Mouse (Mus musculus) intestine, postnatal 0 days (tissue): ENCODE measurements around the gene Serac1. TPM values are rescaled to one million over a fixed set of nuclear protein-coding genes. Genes with fewer than 3 reads are reported as not detected.

Experiments used
- ATAC-seq: fragments of 200-750 bp; cut with Nextera tagmentation; 2 replicates; pipeline ENCODE4 v1.8.0; 2017; ENCODE audit warnings: mild to moderate bottlenecking, moderate TSS enrichment, moderate library complexity
- H3K27ac ChIP-seq: fragments of 300-500 bp; sonication (generic); 2 replicates; pipeline ENCODE4 v1.5.1; 2014; ENCODE audit warnings: mild to moderate bottlenecking, low read depth, low read length, moderate library complexity
- H3K27me3 ChIP-seq: fragments of 300-500 bp; sonication (generic); replicated peaks from 2 replicates; pipeline ENCODE4 v1.6.1; 2014; ENCODE audit warnings: low read length, mixed read lengths; ENCODE audit not compliant: control insufficient read depth, insufficient read depth
- H3K36me3 ChIP-seq: fragments of 300-500 bp; sonication (generic); 2 replicates; pipeline ENCODE4 v1.6.1; 2014; ENCODE audit warnings: mild to moderate bottlenecking, moderate library complexity; ENCODE audit not compliant: control insufficient read depth, insufficient read depth
- H3K4me1 ChIP-seq: fragments of 300-500 bp; sonication (generic); replicated peaks from 2 replicates; pipeline ENCODE4 v1.6.1; 2014; ENCODE audit warnings: antibody characterized with exemption, low read length, mixed read lengths; ENCODE audit not compliant: control insufficient read depth, insufficient read depth
- H3K4me2 ChIP-seq: fragments of 300-500 bp; sonication (generic); replicated peaks from 2 replicates; pipeline ENCODE4 v1.6.1; 2014; ENCODE audit warnings: low read depth, mild to moderate bottlenecking, moderate library complexity
- H3K4me3 ChIP-seq: fragments of 300-500 bp; sonication (generic); 2 replicates; pipeline ENCODE4 v1.5.1; 2014; ENCODE audit warnings: low read depth, low read length
- H3K9ac ChIP-seq: fragments of 300-500 bp; sonication (generic); 2 replicates; pipeline ENCODE4 v1.6.1; 2014; ENCODE audit warnings: mild to moderate bottlenecking, low read depth, low read length
- H3K9me3 ChIP-seq: fragments of 300-500 bp; sonication (generic); 2 replicates; pipeline ENCODE4 v1.6.1; 2016; ENCODE audit warnings: mixed run types; ENCODE audit not compliant: control insufficient read depth
- CTCF ChIP-seq: sonication (generic); IDR thresholded peaks from 2 replicates; pipeline ENCODE4 v1.5.1; 2016; ENCODE audit warnings: low read depth, mild to moderate bottlenecking, control low read depth, antibody characterized with exemption, moderate library complexity
- WGBS: fragments of 180-500 bp; shearing (Covaris S2); extraction: QIAGEN DNeasy Blood & Tissue Kit; methylation state at CpG from one replicate; pipeline ENCODE4 v1.1.7; 2014; 5-methylcytosine and 5-hydroxymethylcytosine counted together
- polyA plus RNA-seq: library from polyadenylated mRNA; unstranded; fragments of >200 nt; fragmentation: Nextera tagmentation; extraction: Ambion mirVana; gene quantifications from 2 replicates; pipeline ENCODE4 v1.2.1, GENCODE M21; 2015

The Serac1 gene
- polyA plus RNA-seq, 1 experiment from 2014 or later: 2.5 TPM

GRCm38 (mm10) chr17:6106361-6107014, 26.9 kb upstream of the Serac1 start, which contains the start of gene Tulp4:
TSS of gene Tulp4 (plus strand) at chr17:6106437.
- Histone ChIP-seq H3K4me3 (peak within 1 kb of the TSS; percentile 96), H3K9me3 (no peaks in the 10 kb centered on the region), H3K4me2 (peak within 1 kb of the TSS; percentile 83), H3K4me1 (peaks cover 9% of the 10 kb centered on the region; the same call in 1 of the 2 replicates), H3K36me3 (no peaks in the 10 kb centered on the region), H3K27ac (peak within 1 kb of the TSS; percentile 97), H3K9ac (peak within 1 kb of the TSS; percentile 99), H3K27me3 (no peaks in the 10 kb centered on the region)
- TF ChIP-seq CTCF: peak; percentile 10; the same call in 1 of the 2 replicates
- peak; percentile 94 for ATAC-seq
- 0% methylated on average over 45 of the region's 76 CpGs for WGBS

- Histone ChIP-seq H3K9me3 (no peaks in the 10 kb centered on the region), H3K27ac (no peak overlapping the region), H3K27me3 (no peaks in the 10 kb centered on the region), H3K9ac (no peak overlapping the region), H3K4me1 (peaks cover 5% of the 10 kb centered on the region; the same call in 1 of the 2 replicates), H3K4me2 (no peak overlapping the region), H3K36me3 (no peaks in the 10 kb centered on the region), H3K4me3 (no peak overlapping the region)
- ATAC-seq: no peak
- no peak for TF ChIP-seq CTCF
- 87% methylated on average over 6 of the region's 6 CpGs for WGBS
Measured at GRCm38 (mm10) chr17:6103566-6103965, 24.0 kb upstream of the Serac1 start.

GRCm38 (mm10) chr17:6102287-6102686, 22.7 kb upstream of the Serac1 start:
- Histone ChIP-seq H3K4me3 (no peak overlapping the region), H3K9ac (no peak overlapping the region), H3K27me3 (no peaks in the 10 kb centered on the region), H3K4me1 (no peaks in the 10 kb centered on the region), H3K36me3 (no peaks in the 10 kb centered on the region), H3K9me3 (no peaks in the 10 kb centered on the region), H3K27ac (no peak overlapping the region), H3K4me2 (no peak overlapping the region)
- no peak for ATAC-seq
- 93% methylated on average over 3 of the region's 3 CpGs for WGBS
- no peak for TF ChIP-seq CTCF

- Histone ChIP-seq H3K9me3 (no peaks in the 10 kb centered on the region), H3K27me3 (no peaks in the 10 kb centered on the region), H3K4me3 (no peak overlapping the region), H3K9ac (no peak overlapping the region), H3K27ac (no peak overlapping the region), H3K4me2 (no peak overlapping the region), H3K4me1 (no peaks in the 10 kb centered on the region), H3K36me3 (no peaks in the 10 kb centered on the region)
- WGBS: 21% methylated on average over 4 of the region's 4 CpGs
- ATAC-seq: 0 out of 2 replicates have a peak, but pooled peaks have one; percentile 47
- peak; percentile 93 for TF ChIP-seq CTCF
Measured at GRCm38 (mm10) chr17:6097884-6098283, 18.3 kb upstream of the Serac1 start.

GRCm38 (mm10) chr17:6095579-6095978, 16.0 kb upstream of the Serac1 start:
- H3K27me3 ChIP-seq: no peaks in the 10 kb centered on the region
- no peaks in the 10 kb centered on the region; the same call in 1 of the 2 replicates for H3K36me3 ChIP-seq
- no peak overlapping the region for H3K9ac ChIP-seq
- peak; percentile 37; the same call in 1 of the 2 replicates for TF ChIP-seq CTCF
- no peaks in the 10 kb centered on the region for H3K4me1 ChIP-seq
- H3K4me3 ChIP-seq: no peak overlapping the region
- no peak overlapping the region for H3K27ac ChIP-seq
- no peak overlapping the region for H3K4me2 ChIP-seq
- no peak for ATAC-seq
- H3K9me3 ChIP-seq: no peaks in the 10 kb centered on the region

- 51% methylated on average over 6 of the region's 6 CpGs for WGBS
- no peak for TF ChIP-seq CTCF
- no peaks in the 10 kb centered on the region for H3K4me1 ChIP-seq
- no peaks in the 10 kb centered on the region for H3K27me3 ChIP-seq
- no peak overlapping the region for H3K4me2 ChIP-seq
- H3K36me3 ChIP-seq: peaks cover 16% of the 10 kb centered on the region; the same call in 1 of the 2 replicates
- H3K4me3 ChIP-seq: no peak overlapping the region
- H3K9ac ChIP-seq: no peak overlapping the region
- peak; percentile 83 for ATAC-seq
- no peak overlapping the region for H3K27ac ChIP-seq
- no peaks in the 10 kb centered on the region for H3K9me3 ChIP-seq
Measured at GRCm38 (mm10) chr17:6091604-6092003, 12.1 kb upstream of the Serac1 start.
